Mouse (Mus musculus) T-helper 1 cell (primary cell): ENCODE measurements at regions not wholly inside any gene's neighbourhood (a gene's known extent, or its start where the extent isn't known, plus 50 kb on each side); places are given as distances from the start of the nearest gene placed in this dataset.
"Not testable (repeated sequence)": the region's sequence is repeated elsewhere in the genome, so short reads cannot be mapped to it uniquely, and the experiment has no call there.

Experiments
- in situ Hi-C: fragments of 300-600 bp; cut with MboI, MseI; formaldehyde crosslinking; loops from one replicate; pipeline ENCODE4 v1.15.1; 2025; ENCODE audit warnings: high pct_unique_total_duplicates

- in situ Hi-C loops: not testable (repeated sequence)
These were observed 441.4 kb downstream of the Arl6ip6 start for GRCm38 (mm10) chr2:53632816-53633474.

GRCm38 (mm10) chr2:53668599-53669372 lies 416.6 kb downstream of the Rprm start:
- in situ Hi-C loops: no loop called here

DNA sequence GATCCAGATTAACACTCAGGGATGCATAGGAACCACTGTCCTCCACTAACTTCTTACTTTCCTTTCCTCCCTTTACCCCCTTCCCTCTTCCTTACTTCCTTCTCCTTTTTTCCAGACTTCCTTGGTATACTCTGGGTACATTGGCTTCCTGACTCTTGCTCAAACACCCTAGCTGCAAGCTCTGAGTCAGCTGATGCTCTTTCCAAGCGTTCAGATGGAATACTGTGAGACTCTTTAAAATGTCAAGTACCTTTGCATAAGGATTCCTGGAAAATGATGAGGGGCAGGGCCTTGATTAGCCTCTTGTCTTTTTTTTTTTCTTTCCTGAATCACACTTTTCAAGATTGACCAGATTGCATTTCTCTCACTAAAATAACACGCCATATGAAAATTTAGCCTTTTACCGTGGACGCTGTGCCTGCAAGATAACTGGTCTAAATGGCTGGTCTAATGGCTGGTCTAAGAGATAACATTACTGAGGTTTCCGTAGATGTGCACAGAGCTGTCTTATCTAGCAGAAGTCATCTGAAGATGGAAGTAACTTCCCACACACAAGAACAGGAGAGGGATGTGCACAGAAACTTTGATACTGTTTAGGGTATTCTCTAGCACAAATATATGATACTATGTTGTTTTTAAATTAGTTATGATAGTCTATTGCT lies 404.9 kb downstream of the Rprm start:
- in situ Hi-C loops: no loop called here

DNA sequence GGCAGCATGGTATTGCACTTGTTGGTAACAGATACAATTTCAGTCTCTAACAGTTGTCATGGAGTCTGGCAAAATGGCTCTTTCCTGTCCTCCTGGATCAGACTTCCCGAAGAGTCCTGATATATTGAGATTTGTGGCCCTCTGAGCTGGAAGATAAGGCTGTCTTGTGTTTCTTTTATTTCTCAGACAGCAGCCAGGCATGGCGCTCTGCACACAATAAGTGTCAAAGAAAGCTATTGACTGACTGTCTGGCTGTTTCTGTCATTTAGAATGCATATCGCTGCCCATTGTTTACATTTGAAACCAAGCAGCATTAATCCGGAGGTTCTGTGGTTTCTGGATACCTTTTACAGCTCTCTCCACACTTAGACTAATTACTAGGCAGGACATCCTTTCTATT lies 402.8 kb downstream of the Rprm start:
- in situ Hi-C loops: no loop called here

DNA sequence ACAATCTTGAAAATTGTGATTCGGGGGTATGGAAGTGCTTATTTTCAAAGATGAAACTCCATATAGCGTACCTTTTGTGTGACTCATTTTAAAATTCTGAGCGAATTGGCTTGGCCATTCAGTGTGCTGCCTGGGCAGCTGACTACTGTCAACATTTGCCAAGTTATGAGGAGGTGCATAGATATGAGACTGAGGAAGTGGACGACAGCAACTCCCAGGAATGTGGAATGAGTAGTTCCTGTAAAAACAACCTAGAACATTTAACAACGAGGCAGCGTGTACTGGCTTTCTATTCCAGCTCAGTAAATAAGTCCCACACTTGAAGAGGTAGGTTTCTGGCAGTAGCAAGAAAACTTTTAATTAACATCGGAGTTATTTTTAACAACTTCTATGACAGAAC lies 398.1 kb downstream of the Rprm start:
- in situ Hi-C loops: no loop called here

GRCm38 (mm10) chr2:53689223-53689880 lies 396.0 kb downstream of the Rprm start:
- in situ Hi-C loops: no loop called here

DNA sequence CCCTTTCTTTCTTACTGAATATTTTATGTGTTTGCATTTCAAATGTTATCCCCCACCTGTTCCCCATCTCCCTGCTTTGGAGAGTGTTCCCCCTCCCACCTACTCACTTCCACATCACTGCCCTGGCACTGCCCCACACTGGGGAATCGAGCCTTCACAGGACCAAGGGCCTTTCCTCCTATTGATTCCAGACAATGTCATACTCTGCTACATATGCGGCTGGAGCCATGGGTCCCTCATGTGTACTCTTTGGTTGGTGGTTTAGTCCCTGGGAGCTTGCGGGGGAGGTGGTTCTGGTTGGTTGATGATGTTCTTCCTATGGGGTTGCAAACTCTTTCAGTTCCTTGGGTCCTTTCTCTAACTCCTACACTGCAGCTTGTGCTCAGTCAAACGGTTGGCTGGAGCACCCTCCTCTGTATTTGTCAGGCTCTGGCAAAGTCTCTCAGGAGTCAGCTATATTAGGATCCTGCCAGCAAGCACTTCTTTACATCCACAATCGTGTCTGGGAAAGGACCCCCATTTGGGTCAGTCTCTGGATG lies 393.7 kb downstream of the Rprm start:
- in situ Hi-C loops: no loop called here

- in situ Hi-C loops: no loop called here
These were observed 374.1 kb downstream of the Rprm start for GRCm38 (mm10) chr2:53711213-53711612.

GRCm38 (mm10) chr2:53713106-53713640 lies 372.2 kb downstream of the Rprm start:
- in situ Hi-C loops: no loop called here

- in situ Hi-C loops: no loop called here
These were observed 370.3 kb downstream of the Rprm start for GRCm38 (mm10) chr2:53715017-53715416.

DNA sequence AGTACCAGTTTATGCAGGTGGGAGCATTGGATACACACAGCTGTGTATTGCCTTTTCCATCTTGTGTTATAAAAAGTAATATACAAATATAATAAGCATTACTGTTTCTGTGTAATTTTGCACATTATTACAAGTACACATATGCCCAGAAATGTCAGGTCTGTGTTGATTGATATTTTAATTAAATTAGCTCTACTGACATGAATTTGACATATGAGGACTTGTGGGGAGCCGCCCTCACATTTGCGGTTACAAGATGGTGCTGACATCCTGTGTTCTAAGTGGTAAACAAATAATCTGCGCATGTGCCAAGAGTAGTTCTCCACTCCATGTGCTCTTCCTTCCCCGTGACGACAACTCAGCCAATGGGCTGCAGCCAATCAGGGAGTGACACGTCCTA lies 362.1 kb downstream of the Rprm start:
- in situ Hi-C loops: no loop called here

DNA sequence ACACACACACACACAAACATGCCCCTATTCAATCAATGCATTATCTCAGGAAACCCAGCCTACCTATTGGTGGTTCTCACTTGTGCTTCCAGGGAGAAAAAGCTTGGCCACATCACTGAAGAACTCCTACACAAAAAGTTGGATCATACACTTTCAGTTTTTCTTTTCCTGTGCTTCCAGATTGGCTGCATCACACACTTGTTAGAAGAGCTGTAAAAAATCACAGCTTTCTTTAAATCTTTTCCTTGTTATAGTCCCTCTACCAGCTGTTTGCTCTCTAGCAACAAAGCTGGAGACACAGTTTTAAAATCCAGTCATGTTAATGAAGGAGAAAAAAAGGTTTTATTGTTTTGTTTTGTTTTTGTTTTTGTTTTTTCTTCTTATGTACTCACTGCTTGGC lies 356.7 kb downstream of the Rprm start:
- in situ Hi-C loops: no loop called here

GRCm38 (mm10) chr2:53730451-53730850 lies 354.9 kb downstream of the Rprm start:
- in situ Hi-C loops: loop anchor here (10.0 kb wide), 1 partner anchor 326 kb away; no protein-coding TSS in a partner anchor

DNA sequence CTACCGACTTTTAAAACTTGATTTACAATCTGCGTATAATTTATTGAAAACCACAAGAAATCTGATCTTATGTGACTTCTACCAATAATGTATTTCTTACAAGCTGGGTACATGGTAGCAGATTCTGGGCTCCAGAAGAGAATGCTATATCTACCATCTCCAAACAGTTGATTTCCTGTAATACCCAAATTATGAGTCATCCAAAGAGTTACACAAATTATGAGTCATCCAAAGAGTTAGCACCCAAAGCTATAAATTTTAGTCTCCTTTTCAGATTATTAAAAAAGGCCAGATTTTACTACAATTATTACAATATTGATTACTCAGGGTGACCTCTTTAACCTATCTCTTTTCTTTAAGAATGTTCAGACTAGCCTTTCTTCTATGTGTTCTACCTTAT lies 321.9 kb downstream of the Rprm start:
- in situ Hi-C loops: no loop called here

DNA sequence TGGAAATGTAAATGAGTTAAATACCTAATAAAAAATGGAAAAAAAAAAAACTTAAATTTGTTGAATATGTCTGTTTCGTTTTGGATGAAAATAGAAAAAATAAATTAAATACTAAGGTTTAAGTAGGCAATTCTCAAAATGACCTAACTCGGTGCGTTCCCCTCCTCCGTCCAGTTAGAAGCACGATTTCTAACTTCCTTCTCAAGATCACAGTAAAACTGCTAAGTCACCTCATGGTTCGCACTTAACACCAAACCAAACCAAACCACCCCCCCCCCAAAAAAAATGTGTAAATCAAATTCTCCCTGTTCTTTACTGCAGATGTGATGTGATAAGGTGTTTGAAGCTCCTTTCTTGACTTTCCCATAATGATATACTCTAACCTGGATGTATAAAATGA lies 303.3 kb downstream of the Rprm start:
- in situ Hi-C loops: not testable (repeated sequence)

DNA sequence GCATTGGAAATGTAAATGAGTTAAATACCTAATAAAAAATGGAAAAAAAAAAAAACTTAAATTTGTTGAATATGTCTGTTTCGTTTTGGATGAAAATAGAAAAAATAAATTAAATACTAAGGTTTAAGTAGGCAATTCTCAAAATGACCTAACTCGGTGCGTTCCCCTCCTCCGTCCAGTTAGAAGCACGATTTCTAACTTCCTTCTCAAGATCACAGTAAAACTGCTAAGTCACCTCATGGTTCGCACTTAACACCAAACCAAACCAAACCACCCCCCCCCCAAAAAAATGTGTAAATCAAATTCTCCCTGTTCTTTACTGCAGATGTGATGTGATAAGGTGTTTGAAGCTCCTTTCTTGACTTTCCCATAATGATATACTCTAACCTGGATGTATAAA lies 296.8 kb downstream of the Rprm start:
- in situ Hi-C loops: not testable (repeated sequence)

DNA sequence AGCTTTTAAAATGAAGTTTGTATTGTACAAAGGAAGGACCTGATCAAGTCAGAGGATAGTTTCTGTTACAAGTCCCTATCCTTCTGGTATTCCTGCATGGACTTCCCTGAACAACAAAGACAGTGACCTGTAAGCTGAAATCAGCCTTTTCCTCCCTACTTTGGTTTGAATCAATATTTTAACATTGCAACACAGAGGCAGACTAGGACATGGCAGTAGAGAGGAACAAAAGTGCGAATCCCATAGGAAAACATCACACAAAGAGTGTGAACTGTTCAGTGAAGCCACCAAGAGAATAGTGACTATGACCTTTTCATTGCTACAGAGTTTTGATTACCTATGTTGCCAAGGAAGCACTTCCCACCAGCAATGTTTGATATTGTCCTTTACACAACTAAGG lies 288.7 kb downstream of the Rprm start:
- in situ Hi-C loops: no loop called here

- in situ Hi-C loops: loop anchor here (10.0 kb wide), 1 partner anchor 999 kb away; no protein-coding TSS in a partner anchor
These were observed 281.7 kb downstream of the Rprm start for GRCm38 (mm10) chr2:53803666-53804065.

DNA sequence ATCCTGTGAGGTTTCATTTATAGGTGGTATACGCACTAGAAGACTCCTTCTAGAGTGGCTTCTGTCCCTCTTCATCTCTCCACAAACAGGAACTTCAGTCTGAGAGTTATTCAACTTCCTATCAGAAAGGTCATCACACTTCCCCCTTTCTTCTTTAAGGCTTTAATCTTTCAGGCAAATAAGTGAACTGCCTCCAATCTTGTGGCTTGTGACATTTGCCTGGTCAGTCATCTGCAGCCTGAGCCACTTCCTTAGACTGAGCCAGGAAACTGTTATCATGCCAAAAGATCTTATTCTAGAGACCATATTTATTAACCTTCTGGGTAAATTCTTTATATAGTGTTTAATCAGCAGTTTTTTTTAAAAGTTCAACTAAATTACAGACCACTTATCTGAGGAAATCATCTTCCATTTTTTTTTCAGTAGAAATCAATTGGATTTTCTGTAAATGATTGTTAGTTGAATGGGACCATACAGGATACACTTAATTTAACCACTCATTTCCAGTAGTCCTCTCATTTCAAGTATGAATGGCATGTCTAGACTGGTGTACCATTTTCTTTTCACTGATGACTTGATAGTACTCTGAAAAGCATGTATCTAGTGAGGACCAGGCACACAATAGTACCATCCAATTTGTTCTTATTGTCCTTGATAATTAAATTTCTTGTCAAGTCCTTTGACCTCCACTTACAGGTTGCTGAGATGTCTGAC lies 234.4 kb downstream of the Rprm start:
- in situ Hi-C loops: no loop called here
